Mouse (Mus musculus) small intestine, adult 2 months (tissue): Measurements from ENCODE around the gene Rad51b.

Source experiments
- CTCF ChIP-seq: fragments of 200-500 bp; IDR thresholded peaks from 2 replicates; pipeline ENCODE4 v1.5.1; 2012; ENCODE audit warnings: low read depth, mild to moderate bottlenecking, control low read depth, inconsistent platforms, low read length, moderate library complexity, mixed read lengths; ENCODE audit not compliant: insufficient replicate concordance, insufficient read length; ENCODE audit errors: extremely low read depth
- POLR2A ChIP-seq: fragments of 200-500 bp; IDR thresholded peaks from 2 replicates; pipeline ENCODE4 v1.6.1; 2012; ENCODE audit warnings: low read depth, mild to moderate bottlenecking, control low read depth, inconsistent platforms, low read length, moderate library complexity

GRCm38 (mm10) chr12:79835521-79835920, 538.4 kb downstream of the Rad51b start:
- TF ChIP-seq CTCF (no peak), POLR2A (no peak)
